Mouse (Mus musculus): ENCODE results near the gene Rtn1.

GRCm38 (mm10) chr12:72388135-72388534, 20.7 kb downstream of the Rtn1 start:
- TF ChIP-seq CTCF (IDR thresholded peaks at IDR 0.05; ENCODE audit: extremely low read depth, insufficient read depth, insufficient read length, insufficient replicate concordance) (no peak), POLR2A (IDR thresholded peaks at IDR 0.05; ENCODE audit: low read depth, low read length) (no peak)

All from spleen, adult 2 months (tissue).